Mouse (Mus musculus) layer of hippocampus, adult 9-11 months (tissue): ENCODE measurements around the gene Arpp21.
A peak's percentile ranks its signal among the peaks of the same experiment; 100 is the strongest.

ENCODE experiments used
- DNase-seq: peaks from one replicate; pipeline ENCODE4 v3.0.0; 2022

Gene Arpp21

GRCm38 (mm10) chr9:112230716-112231361, 4.9 kb downstream of the Arpp21 start:
- DNase-seq = no peak

- DNase-seq = no peak
Measured at GRCm38 (mm10) chr9:112228470-112228869, 7.3 kb downstream of the Arpp21 start.

GRCm38 (mm10) chr9:112227174-112227573, 8.6 kb downstream of the Arpp21 start:
- DNase-seq = no peak

GRCm38 (mm10) chr9:112226511-112226910, 9.2 kb downstream of the Arpp21 start:
- no peak for DNase-seq

GRCm38 (mm10) chr9:112225046-112225445, 10.7 kb downstream of the Arpp21 start:
- DNase-seq = no peak

GRCm38 (mm10) chr9:112219372-112219771, 16.4 kb downstream of the Arpp21 start:
- no peak for DNase-seq

GRCm38 (mm10) chr9:112218237-112218636, 17.5 kb downstream of the Arpp21 start:
- no peak for DNase-seq

GRCm38 (mm10) chr9:112217161-112217560, 18.6 kb downstream of the Arpp21 start:
- DNase-seq = no peak

GRCm38 (mm10) chr9:112215030-112215806, 20.5 kb downstream of the Arpp21 start:
- DNase-seq = no peak

- no peak for DNase-seq
Measured at GRCm38 (mm10) chr9:112213411-112214255, 22.1 kb downstream of the Arpp21 start.

- DNase-seq = no peak
Measured at GRCm38 (mm10) chr9:112209803-112210202, 25.9 kb downstream of the Arpp21 start.

GRCm38 (mm10) chr9:112207767-112208166, 28.0 kb downstream of the Arpp21 start:
- peak; percentile 80 for DNase-seq

GRCm38 (mm10) chr9:112198296-112198695, 37.4 kb downstream of the Arpp21 start:
- peak; percentile 79 for DNase-seq

- peak; percentile 41 for DNase-seq
Measured at GRCm38 (mm10) chr9:112194049-112194448, 41.7 kb downstream of the Arpp21 start.

- DNase-seq = peak; percentile 82
Measured at GRCm38 (mm10) chr9:112189394-112189793, 46.3 kb downstream of the Arpp21 start.

- DNase-seq = peak; percentile 74
Measured at GRCm38 (mm10) chr9:112188358-112188893, 47.3 kb downstream of the Arpp21 start.

GRCm38 (mm10) chr9:112187667-112188066, 48.1 kb downstream of the Arpp21 start:
- DNase-seq = peak; percentile 68

GRCm38 (mm10) chr9:112186336-112187305, 49.1 kb downstream of the Arpp21 start:
- no peak for DNase-seq

GRCm38 (mm10) chr9:112185746-112186145, 50.0 kb downstream of the Arpp21 start:
- DNase-seq = peak; percentile 22

- DNase-seq = no peak
Measured at GRCm38 (mm10) chr9:112182738-112183137, 53.0 kb downstream of the Arpp21 start.

GRCm38 (mm10) chr9:112180006-112180405, 55.7 kb downstream of the Arpp21 start:
- DNase-seq = no peak

- DNase-seq = no peak
Measured at GRCm38 (mm10) chr9:112178438-112178837, 57.3 kb downstream of the Arpp21 start.
